Mouse (Mus musculus) heart, embryonic 11.5 days (tissue): ENCODE data around the gene Zfp82. TPM values are rescaled to one million over a fixed set of nuclear protein-coding genes. Genes with fewer than 3 reads are reported as not detected.
A peak's percentile ranks its signal among the peaks of the same experiment; 100 is the strongest.
"Not testable (repeated sequence)": the region's sequence is repeated elsewhere in the genome, so short reads cannot be mapped to it uniquely, and the experiment has no call there.

Experiments used
- ATAC-seq: fragments of 200-750 bp; cut with Nextera tagmentation; replicated peaks from 2 replicates; pipeline ENCODE4 v1.8.0; 2017; ENCODE audit warnings: moderate library complexity; ENCODE audit not compliant: insufficient number of reproducible peaks, low FRiP score, low TSS enrichment
- H3K27ac ChIP-seq: fragments of 300-500 bp; sonication (generic); 2 replicates; pipeline ENCODE4 v1.5.1; 2014; ENCODE audit warnings: mild to moderate bottlenecking, low read depth, low read length
- H3K27me3 ChIP-seq: fragments of 300-500 bp; sonication (generic); 2 replicates; pipeline ENCODE4 v1.6.1; 2014; ENCODE audit warnings: mild to moderate bottlenecking, low read length, mixed read lengths; ENCODE audit not compliant: control insufficient read depth, insufficient read depth
- H3K36me3 ChIP-seq: fragments of 300-500 bp; sonication (generic); 2 replicates; pipeline ENCODE4 v1.6.1; 2014; ENCODE audit warnings: mild to moderate bottlenecking, low read length, moderate library complexity, mixed read lengths; ENCODE audit not compliant: control insufficient read depth, insufficient read depth
- H3K4me1 ChIP-seq: fragments of 300-500 bp; sonication (generic); 2 replicates; pipeline ENCODE4 v1.6.1; 2014; ENCODE audit warnings: low read length; ENCODE audit not compliant: control insufficient read depth, insufficient read depth
- H3K4me2 ChIP-seq: fragments of 300-500 bp; sonication (generic); 2 replicates; pipeline ENCODE4 v1.6.1; 2014; ENCODE audit warnings: mild to moderate bottlenecking, moderate library complexity
- H3K4me3 ChIP-seq: fragments of 300-500 bp; sonication (generic); 2 replicates; pipeline ENCODE4 v1.5.1; 2014; ENCODE audit warnings: low read depth, low read length
- H3K9ac ChIP-seq: fragments of 300-500 bp; sonication (generic); 2 replicates; pipeline ENCODE4 v1.6.1; 2014; ENCODE audit warnings: mild to moderate bottlenecking, low read depth, low read length, moderate library complexity
- H3K9me3 ChIP-seq: fragments of 300-500 bp; sonication (generic); replicated peaks from 2 replicates; pipeline ENCODE4 v1.6.1; 2016; ENCODE audit warnings: low read length; ENCODE audit not compliant: control insufficient read depth
- WGBS: fragments of 180-500 bp; shearing (Covaris S2); extraction: QIAGEN DNeasy Blood & Tissue Kit; methylation state at CpG from one replicate; pipeline ENCODE4 v1.1.7; 2014; ENCODE audit not compliant: insufficient replicate concordance; 5-methylcytosine and 5-hydroxymethylcytosine counted together
- polyA plus RNA-seq: library from polyadenylated mRNA; unstranded; fragments of >200 nt; fragmentation: Nextera tagmentation; extraction: Ambion mirVana; gene quantifications from 2 replicates; pipeline ENCODE4 v1.2.1, GENCODE M21; 2014

Gene Zfp82
- polyA plus RNA-seq: 4.1 TPM in 2 replicates

DNA sequence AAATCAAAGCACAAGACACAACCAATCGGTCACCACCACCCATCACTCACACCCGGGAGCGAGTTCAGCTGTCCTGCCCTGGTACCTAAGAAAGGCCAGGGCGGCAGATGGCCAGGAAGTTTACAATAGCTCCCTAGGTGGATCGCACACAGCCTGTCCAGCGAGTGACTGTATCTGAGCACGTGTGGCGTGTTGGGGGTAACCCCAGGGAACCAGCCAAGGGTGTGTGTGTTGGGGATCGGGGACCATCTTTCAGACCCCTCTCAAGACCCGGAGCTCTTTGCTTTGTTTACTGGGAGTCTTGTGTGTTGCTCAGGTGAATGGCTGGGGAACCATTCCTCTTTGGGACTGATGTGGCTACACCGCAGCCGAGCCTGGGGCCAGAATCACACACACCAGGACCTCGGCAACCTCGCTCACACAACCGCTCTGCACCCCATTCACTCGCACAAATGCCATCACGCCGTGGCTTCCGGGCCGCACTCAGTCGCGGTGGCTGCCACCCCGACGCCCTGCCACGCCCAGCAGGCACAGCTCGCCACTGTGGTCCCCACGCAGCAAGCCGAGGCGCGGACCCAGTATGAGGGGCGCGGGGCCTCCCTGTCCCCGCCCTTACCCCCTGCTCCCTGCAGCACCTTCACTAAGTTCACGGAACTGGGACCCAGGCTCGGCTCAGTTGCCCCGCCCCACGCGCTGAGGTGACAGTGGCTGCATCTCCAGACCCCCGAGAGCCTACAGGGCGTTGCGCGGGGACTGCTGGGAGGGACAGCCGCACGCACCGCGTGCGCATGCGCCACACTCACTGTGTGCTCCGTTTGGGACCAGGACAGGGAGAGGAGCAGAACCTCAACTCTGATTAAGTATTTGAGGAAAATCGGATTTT is at the start of gene Zfp82:
Zfp82 (minus strand) TSS at position 755 of the 883 bp plus-strand sequence.
- H3K9me3 ChIP-seq: no peaks in the 10 kb centered on the region
- H3K4me3 ChIP-seq: peak within 1 kb of the TSS; percentile 70
- WGBS: under 1% methylated on average over 50 of the region's 50 CpGs
- ATAC-seq: peak; percentile 86
- H3K27me3 ChIP-seq: no peaks in the 10 kb centered on the region
- H3K4me1 ChIP-seq: no peaks in the 10 kb centered on the region
- 0 out of 2 replicates have a peak within 1 kb of the TSS, but pooled peaks have one; percentile 42 for H3K27ac ChIP-seq
- peak within 1 kb of the TSS; percentile 97 for H3K4me2 ChIP-seq
- H3K9ac ChIP-seq: peak within 1 kb of the TSS; percentile 80
- H3K36me3 ChIP-seq: peaks cover 2% of the 10 kb centered on the region; the same call in 1 of the 2 replicates

DNA sequence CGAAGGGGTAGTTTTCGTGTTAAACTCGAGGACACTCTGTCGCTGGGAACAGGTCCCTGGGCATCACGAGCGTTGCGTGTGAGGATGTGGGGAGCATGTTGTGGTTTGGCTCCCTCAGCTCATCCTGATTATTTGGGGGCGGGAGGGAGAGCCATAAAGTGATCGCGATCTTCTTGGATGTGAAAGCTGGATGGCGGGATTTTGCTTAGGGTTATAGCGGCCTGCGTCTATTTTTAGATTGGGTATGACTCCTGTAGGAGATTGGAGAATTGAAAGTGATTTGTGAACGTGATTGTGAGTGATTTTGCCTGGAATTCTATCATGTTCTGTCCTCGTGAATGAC is 49.5 kb upstream of the Zfp82 start:
- Histone ChIP-seq H3K27me3 (no peaks in the 10 kb centered on the region), H3K4me2 (peak overlapping the region; percentile 81), H3K36me3 (peaks cover 5% of the 10 kb centered on the region), H3K4me3 (peak overlapping the region; percentile 78), H3K9ac (peak overlapping the region; percentile 82), H3K4me1 (no peaks in the 10 kb centered on the region), H3K27ac (peak overlapping the region; percentile 73), H3K9me3 (no peaks in the 10 kb centered on the region)
- 6% methylated on average over 15 of the region's 15 CpGs for WGBS
- no peak for ATAC-seq

DNA sequence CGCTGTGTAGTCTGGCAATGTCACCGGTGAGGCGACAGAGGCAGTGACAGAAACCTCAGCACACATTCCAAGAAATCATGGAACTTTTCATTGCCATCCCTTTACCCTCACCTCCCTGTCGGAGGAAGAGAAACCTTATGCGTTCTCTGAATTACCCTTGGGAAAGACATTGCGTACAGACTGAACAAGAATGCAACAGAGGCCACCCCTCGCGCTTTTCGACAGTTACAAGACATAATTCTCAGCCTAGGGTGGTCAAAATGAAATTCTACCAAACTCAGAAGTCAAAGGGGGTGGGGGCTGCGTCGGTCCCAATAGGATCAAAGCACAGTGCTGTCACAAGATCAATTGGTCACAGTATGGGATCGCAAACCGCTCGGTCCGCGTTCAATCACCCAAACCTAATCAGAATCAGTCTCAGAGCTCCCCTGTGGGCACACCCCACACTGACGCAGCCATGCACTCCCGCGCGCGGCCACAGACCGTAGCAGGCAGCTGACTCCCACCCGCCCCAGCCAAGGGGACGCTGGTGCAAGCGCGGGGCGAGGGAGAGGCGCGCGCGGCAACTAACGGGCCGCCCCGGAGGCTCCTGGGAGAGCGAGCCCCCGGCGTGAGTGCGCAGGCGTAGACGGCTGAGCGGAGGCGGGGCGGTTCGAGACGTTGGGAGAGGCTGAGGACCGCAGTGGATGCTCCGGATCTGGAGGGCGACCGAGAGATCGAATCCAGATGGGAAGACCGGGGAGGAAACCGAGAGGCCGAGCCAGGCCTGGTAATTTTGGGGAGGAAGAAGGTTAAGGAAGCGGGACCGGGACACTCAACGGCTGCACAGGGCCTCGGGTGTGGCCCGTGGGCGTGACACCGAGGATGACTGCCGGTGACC is 48.8 kb upstream of the Zfp82 start, which contains the start of gene Zfp382:
Zfp382 (plus strand) TSS at position 635 of the 880 bp plus-strand sequence.
- Histone ChIP-seq H3K4me3 (peak within 1 kb of the TSS; percentile 78), H3K9ac (peak within 1 kb of the TSS; percentile 82), H3K4me1 (no peaks in the 10 kb centered on the region), H3K9me3 (no peaks in the 10 kb centered on the region), H3K4me2 (peak within 1 kb of the TSS; percentile 81), H3K27ac (peak within 1 kb of the TSS; percentile 73), H3K36me3 (no peaks in the 10 kb centered on the region; the same call in 1 of the 2 replicates), H3K27me3 (no peaks in the 10 kb centered on the region)
- ATAC-seq: peak; percentile 94
- WGBS: under 1% methylated on average over 61 of the region's 61 CpGs

DNA sequence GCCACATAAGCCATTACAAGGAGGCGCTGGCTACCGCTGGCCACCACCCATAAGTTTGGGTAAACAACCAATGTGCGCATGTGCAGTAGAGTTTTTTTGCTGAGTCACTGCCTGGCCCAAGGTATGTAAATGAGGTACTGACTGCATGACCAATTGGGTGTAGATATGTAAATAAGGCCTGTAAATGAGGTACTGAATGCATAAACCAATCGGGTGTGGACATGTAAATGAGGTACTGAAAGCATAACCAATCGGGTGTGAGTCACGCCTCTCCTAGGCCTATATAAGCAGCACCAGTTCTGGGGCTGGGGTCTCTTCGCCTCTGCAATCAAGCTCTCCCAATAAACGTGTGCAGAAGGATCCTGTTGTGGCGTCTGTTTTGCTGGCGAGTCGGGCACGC is 45.2 kb upstream of the Zfp82 start:
- ATAC-seq, H3K9me3 ChIP-seq, H3K4me1 ChIP-seq, H3K36me3 ChIP-seq, H3K27ac ChIP-seq, H3K4me2 ChIP-seq, H3K9ac ChIP-seq, H3K27me3 ChIP-seq, H3K4me3 ChIP-seq: not testable (repeated sequence)
- WGBS: 90% methylated on average over 12 of the region's 12 CpGs

DNA sequence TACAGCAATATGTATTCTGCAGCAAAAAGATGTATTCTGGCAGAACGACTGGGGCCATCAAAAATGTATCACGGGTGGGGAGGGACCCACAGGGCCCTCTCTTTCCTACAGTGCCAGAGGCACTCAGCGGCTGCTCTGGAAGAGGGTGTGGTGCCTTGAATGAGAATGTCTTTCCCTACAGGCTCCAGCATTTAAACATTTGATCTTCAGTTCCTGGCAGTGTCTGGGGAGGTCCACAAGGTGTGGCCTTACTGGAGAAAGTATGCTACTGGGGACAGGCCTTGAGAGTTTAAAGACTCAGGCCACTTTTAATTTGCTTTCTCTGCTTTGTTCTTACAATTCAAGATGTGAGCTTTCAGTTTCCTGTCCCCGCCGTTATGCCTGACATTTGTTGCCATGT is 43.4 kb upstream of the Zfp82 start:
- Histone ChIP-seq H3K27ac (no peak overlapping the region), H3K4me2 (no peak overlapping the region), H3K27me3 (no peaks in the 10 kb centered on the region), H3K9ac (no peak overlapping the region), H3K4me1 (peaks cover 6% of the 10 kb centered on the region; the same call in 1 of the 2 replicates), H3K4me3 (no peak overlapping the region), H3K36me3 (no peaks in the 10 kb centered on the region; the same call in 1 of the 2 replicates), H3K9me3 (no peaks in the 10 kb centered on the region; the same call in 1 of the 2 replicates)
- no peak for ATAC-seq
- 88% methylated on average over 5 of the region's 5 CpGs for WGBS

DNA sequence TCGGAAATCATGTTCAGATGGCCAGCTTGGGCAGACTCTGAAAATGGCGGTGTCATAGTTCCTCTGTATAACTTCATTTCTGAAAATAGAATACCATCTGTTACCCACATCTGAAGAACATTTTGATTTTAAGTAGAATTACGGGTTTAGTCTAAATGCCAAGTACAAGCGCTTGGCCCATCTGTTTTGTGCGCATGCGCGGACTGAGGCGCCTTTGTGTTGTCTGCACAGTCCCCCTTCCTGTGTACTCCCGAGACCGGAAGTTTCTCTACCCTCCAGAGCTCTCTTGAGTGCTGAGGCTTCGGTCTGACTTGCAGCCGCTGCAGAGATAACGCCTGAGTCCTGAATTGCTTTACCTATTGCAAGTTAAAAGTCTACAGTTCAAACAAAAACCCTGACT is 26.6 kb upstream of the Zfp82 start:
- peaks cover 15% of the 10 kb centered on the region for H3K9me3 ChIP-seq
- WGBS: 92% methylated on average over 13 of the region's 13 CpGs
- no peak overlapping the region for H3K27ac ChIP-seq
- H3K4me1 ChIP-seq: no peaks in the 10 kb centered on the region
- H3K4me2 ChIP-seq: no peak overlapping the region
- H3K36me3 ChIP-seq: peaks cover 43% of the 10 kb centered on the region
- H3K27me3 ChIP-seq: no peaks in the 10 kb centered on the region
- no peak for ATAC-seq
- H3K9ac ChIP-seq: no peak overlapping the region
- H3K4me3 ChIP-seq: no peak overlapping the region

DNA sequence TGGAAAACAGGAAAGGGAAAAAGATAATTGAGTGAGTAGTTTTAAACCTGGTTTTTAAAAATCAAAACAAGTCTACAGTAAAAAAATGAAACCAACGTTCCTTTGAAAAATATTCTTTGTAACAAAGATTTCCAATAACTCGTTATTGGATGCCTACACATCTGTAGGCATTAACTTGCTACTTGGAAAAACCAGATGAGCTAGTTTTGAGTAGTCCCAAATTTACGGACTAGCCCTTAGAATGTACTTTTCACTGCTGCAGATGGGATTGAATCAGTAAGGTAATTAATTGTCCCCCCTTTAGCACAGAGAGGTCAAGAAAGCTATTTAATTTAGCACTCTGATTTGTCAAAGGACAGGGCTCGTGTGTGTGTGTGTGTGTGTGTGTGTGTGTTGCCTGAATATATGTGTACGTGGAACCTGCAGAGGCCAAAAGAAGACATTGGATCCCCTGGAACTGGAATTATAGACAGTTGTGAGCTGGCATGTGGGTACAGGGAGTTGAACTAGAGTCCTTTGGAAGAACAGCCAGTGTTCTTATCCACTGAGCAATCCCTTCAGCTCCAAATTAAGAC is 22.9 kb upstream of the Zfp82 start:
- Histone ChIP-seq H3K27me3 (no peaks in the 10 kb centered on the region), H3K4me2 (peak overlapping the region; percentile 80), H3K9me3 (no peaks in the 10 kb centered on the region), H3K4me3 (peak overlapping the region; percentile 75), H3K4me1 (no peaks in the 10 kb centered on the region), H3K36me3 (peaks cover 15% of the 10 kb centered on the region), H3K27ac (peak overlapping the region; percentile 98), H3K9ac (peak overlapping the region; percentile 96)
- no peak for ATAC-seq
- 25% methylated on average over 5 of the region's 5 CpGs for WGBS
